In the genomic region with DNA sequence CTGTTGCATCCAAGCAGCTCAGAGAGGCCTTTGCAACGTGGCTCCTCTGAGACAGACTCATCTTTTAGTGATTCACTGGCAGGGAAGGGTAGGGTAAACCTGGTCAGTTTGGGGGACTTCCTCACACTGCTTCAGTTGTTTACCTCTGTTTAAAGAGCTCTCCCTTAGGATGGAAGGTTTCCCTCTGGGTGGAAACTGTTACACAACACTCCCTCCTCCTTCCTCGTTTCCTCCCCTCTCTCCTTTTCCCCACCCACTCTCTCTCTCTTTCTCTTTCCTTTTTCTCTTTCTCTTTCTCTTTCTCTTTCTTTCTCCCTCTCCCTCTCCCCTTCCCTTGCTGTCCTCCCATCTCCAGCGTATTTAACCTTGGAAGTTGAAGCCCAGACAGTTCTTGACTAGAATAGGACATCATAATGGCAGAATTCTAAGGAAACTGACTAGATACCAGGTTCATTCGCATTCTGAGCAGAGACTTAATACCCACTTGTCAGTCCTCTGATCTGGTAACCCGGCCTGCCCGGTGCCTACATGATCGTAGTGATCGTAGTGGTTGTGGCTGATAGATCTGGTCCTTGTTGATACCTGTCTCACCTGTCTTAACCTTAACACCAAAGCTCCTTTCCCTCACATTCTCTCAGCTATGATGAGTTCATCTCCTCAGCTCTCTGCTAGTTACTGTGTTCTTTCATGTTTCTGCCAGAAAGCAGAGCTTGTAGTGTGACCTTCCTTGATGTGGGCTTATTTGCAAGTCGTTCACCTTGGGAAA, we compare ENCODE assay signal across 18 mouse cellular contexts.
DNase-seq lines count a peak whose midpoint lies in the region; ATAC-seq and TF ChIP-seq lines count a peak whose summit lies in the region.
"Had no signal": no experiment of that assay in that cellular context is flagged by ENCODE, and none has a peak within 500 bp of the region (broad histone marks: within the 10 kb centered on the region; RNA-seq: fewer than 3 reads in every experiment).

No protein-coding gene starts in this region.

- no peak overlapping the region for H3K4me3 ChIP-seq in gastrocnemius, adult 2 months
- peak overlapping the region; percentile 56 for H3K4me3 ChIP-seq in testis, adult 2 months (ENCODE audit: control insufficient read depth, low read depth, low read length)
- H3K4me3 ChIP-seq: embryonic facial prominence, embryonic 13.5 days; heart, embryonic 13.5 days; hindbrain, embryonic 10.5 days; intestine, embryonic 15.5 days; limb, embryonic 12.5 days had no signal

- intact Hi-C loops in gastrocnemius, adult 2 months (cut with DNase I): no loop called here
- intact Hi-C loops in left cerebral cortex, postnatal 25 days (cut with DNase I): no loop called here

- no peaks in the 10 kb centered on the region for H3K36me3 ChIP-seq in testis, adult 2 months (ENCODE audit: control insufficient read depth, insufficient read depth, low read length)

- H3K27ac ChIP-seq in gastrocnemius, adult 2 months: peak overlapping the region; percentile 28; the same call in 1 of the 2 replicates
- peak overlapping the region; percentile 67 for H3K27ac ChIP-seq in testis, adult 2 months (ENCODE audit: control insufficient read depth, insufficient read depth, low read depth, low read length)
- H3K27ac ChIP-seq: embryonic facial prominence, embryonic 13.5 days; heart, embryonic 13.5 days; hindbrain, embryonic 10.5 days; intestine, embryonic 15.5 days; limb, embryonic 12.5 days had no signal

- no peak for TF ChIP-seq CTCF in gastrocnemius, adult 2 months (IDR thresholded peaks at IDR 0.05)
- no peak for TF ChIP-seq CTCF in testis, adult 2 months (IDR thresholded peaks at IDR 0.05; ENCODE audit: control insufficient read depth, insufficient read depth, insufficient replicate concordance, low read depth, low read length)

- no peaks in the 10 kb centered on the region for H3K27me3 ChIP-seq in testis, adult 2 months (ENCODE audit: control insufficient read depth, insufficient read depth, low read length)
- H3K27me3 ChIP-seq: embryonic facial prominence, embryonic 13.5 days; heart, embryonic 13.5 days; intestine, embryonic 15.5 days; limb, embryonic 12.5 days had no signal

- TF ChIP-seq POLR2A in testis, adult 2 months (IDR thresholded peaks at IDR 0.05; ENCODE audit: control insufficient read depth, low read depth, low read length): no peak

- no peaks in the 10 kb centered on the region for H3K4me1 ChIP-seq in testis, adult 2 months (ENCODE audit: control insufficient read depth, insufficient read depth, low read length)
- H3K4me1 ChIP-seq: embryonic facial prominence, embryonic 13.5 days; hindbrain, embryonic 10.5 days; intestine, embryonic 15.5 days; limb, embryonic 12.5 days had no signal

- no peak for DNase-seq in gastrocnemius, adult 2 months
- DNase-seq in gastrocnemius, postnatal 25 days: no peak
- no peak for DNase-seq in testis, postnatal 14 days (ENCODE audit: low spot score)
- no peak for DNase-seq in layer of hippocampus, postnatal 36 days
- DNase-seq in left cerebral cortex, postnatal 25 days (ENCODE audit: low spot score in 2 of 2): no peak
- DNase-seq in thymus, postnatal 10 days (ENCODE audit: low spot score in 2 of 2): no peak
- DNase-seq: cerebellum, postnatal 36 days; gastrocnemius, postnatal 10 days; kidney, postnatal 25 days; retina, postnatal 1 day; spleen, adult 18-20 months had no signal

- 0 out of 4 replicates have a peak, but pooled peaks have one; percentile 4 to 19 for ATAC-seq in hematopoietic stem cell, adult 5-6 weeks (replicated peaks in 1 of 2; ENCODE audit: insufficient read depth in 1 of 2, low FRiP score in 2 of 2, low TSS enrichment in 1 of 2, low read depth in 1 of 2, poor library complexity in 2 of 2, severe bottlenecking in 2 of 2)
- ATAC-seq: intestine, embryonic 15.5 days had no signal
